Mouse (Mus musculus) midbrain, embryonic 11.5 days (tissue): Measurements from ENCODE around the gene Slc25a10. TPM values are rescaled to one million over a fixed set of nuclear protein-coding genes. Genes with fewer than 3 reads are reported as not detected.
A peak's percentile ranks its signal among the peaks of the same experiment; 100 is the strongest.

Experiments used
- ATAC-seq: fragments of 200-750 bp; cut with Nextera tagmentation; 2 replicates; pipeline ENCODE4 v1.8.0; 2017; ENCODE audit warnings: moderate TSS enrichment, moderate library complexity; ENCODE audit not compliant: low FRiP score
- DNase-seq: peaks from one replicate; pipeline ENCODE4 v3.0.0; 2015; ENCODE audit warnings: low spot score; ENCODE audit errors: missing footprints
- H3K27ac ChIP-seq: fragments of 300-500 bp; sonication (generic); 2 replicates; pipeline ENCODE4 v1.5.1; 2014; ENCODE audit warnings: low read depth, low read length
- H3K27me3 ChIP-seq: fragments of 300-500 bp; sonication (generic); 2 replicates; pipeline ENCODE4 v1.6.1; 2014; ENCODE audit warnings: mild to moderate bottlenecking, low read length, moderate library complexity, mixed read lengths; ENCODE audit not compliant: control insufficient read depth, insufficient read depth
- H3K36me3 ChIP-seq: fragments of 300-500 bp; sonication (generic); 2 replicates; pipeline ENCODE4 v1.6.1; 2014; ENCODE audit warnings: mild to moderate bottlenecking, low read length, moderate library complexity, mixed read lengths; ENCODE audit not compliant: control insufficient read depth, insufficient read depth
- H3K4me1 ChIP-seq: fragments of 300-500 bp; sonication (generic); 2 replicates; pipeline ENCODE4 v1.6.1; 2014; ENCODE audit warnings: low read length; ENCODE audit not compliant: control insufficient read depth, insufficient read depth
- H3K4me2 ChIP-seq: fragments of 300-500 bp; sonication (generic); 2 replicates; pipeline ENCODE4 v1.6.1; 2014; ENCODE audit warnings: mild to moderate bottlenecking, moderate library complexity
- H3K4me3 ChIP-seq: fragments of 300-500 bp; sonication (generic); 2 replicates; pipeline ENCODE4 v1.5.1; 2014; ENCODE audit warnings: low read depth, low read length
- H3K9ac ChIP-seq: fragments of 300-500 bp; sonication (generic); 2 replicates; pipeline ENCODE4 v1.6.1; 2014; ENCODE audit warnings: low read length
- H3K9me3 ChIP-seq: fragments of 300-500 bp; sonication (generic); 2 replicates; pipeline ENCODE4 v1.6.1; 2016; ENCODE audit warnings: low read length; ENCODE audit not compliant: control insufficient read depth
- WGBS: fragments of 180-500 bp; shearing (Covaris S2); extraction: QIAGEN DNeasy Blood & Tissue Kit; methylation state at CpG from one replicate; pipeline ENCODE4 v1.1.7; 2014; 5-methylcytosine and 5-hydroxymethylcytosine counted together
- polyA plus RNA-seq: library from polyadenylated mRNA; unstranded; fragments of >200 nt; fragmentation: Nextera tagmentation; extraction: Ambion mirVana; gene quantifications from 2 replicates; pipeline ENCODE4 v1.2.1, GENCODE M21; 2014

Gene Slc25a10
- polyA plus RNA-seq, 1 experiment from 2014 or later: 38.7 TPM

DNA sequence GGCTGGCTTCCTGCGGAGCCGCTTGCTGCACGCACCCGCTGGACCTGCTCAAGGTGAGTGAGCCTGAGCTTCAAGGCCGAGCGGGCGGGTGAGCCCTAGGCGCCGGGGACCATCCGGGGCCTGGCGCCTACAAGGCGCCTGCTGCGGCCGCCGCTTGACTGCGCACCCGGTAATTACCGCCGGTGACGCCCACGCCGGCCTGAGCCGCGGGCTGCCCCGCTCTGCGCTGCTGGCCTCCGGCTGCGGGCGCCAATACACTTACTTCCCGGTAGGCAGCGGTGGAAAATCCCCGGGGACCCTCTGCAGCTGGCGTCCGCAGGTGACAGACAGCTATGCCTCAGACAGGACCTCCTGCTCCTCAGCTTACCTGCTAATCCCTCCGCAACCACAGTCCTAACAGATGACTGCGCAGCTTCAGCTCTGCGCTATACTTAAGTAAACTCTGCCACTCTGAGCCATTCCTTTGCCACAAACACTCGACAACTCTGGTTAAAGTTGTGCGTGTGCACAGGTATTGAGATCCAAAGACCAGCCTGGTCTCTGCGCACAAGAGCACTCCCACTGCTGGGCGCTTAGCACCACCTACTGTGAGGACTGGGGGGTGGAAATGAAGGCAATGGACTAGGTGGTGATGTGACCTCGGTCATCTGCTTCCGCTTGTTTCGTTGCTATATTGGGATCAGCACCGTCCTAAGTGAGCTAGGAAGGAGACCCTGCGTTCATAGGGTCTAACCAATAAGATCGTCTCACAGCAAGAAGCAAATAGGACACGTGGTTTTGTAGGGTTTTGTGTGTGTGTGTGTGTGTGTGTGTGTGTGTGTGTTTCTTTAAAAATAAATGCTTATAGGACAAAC lies 611 bp downstream of the Slc25a10 start:
- Histone ChIP-seq H3K4me3 (peak overlapping the region; percentile 92), H3K27ac (peak overlapping the region; percentile 63), H3K9me3 (no peaks in the 10 kb centered on the region), H3K4me2 (peak overlapping the region; percentile 86), H3K36me3 (peaks cover 18% of the 10 kb centered on the region), H3K9ac (peak overlapping the region; percentile 80), H3K27me3 (no peaks in the 10 kb centered on the region), H3K4me1 (peaks cover 20% of the 10 kb centered on the region)
- ATAC-seq (peak; percentile 56), DNase-seq (peak; percentile 93)
- under 1% methylated on average over 48 of the region's 48 CpGs for WGBS

DNA sequence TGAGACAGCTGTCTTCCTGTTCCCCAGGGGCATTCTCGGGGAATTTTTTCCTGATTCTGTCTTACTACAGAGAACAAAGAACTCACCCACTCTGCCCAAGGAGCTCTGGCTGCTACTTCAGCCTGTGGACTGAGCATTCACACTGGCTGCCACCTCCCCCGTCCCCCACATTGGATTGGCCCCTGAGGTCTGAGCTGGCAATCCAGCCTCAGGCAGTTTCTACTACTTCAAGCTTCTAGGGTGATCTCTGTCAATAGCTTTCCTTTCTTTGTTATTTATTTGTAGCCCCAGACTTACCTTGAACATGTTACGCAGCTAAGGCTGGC lies 1.2 kb downstream of the Slc25a10 start:
- no peaks in the 10 kb centered on the region for H3K9me3 ChIP-seq
- peak overlapping the region; percentile 86 for H3K4me2 ChIP-seq
- H3K27ac ChIP-seq: no peak overlapping the region
- peak; percentile 88 for DNase-seq
- no peak for ATAC-seq
- peaks cover 14% of the 10 kb centered on the region; the same call in 1 of the 2 replicates for H3K36me3 ChIP-seq
- H3K9ac ChIP-seq: peak overlapping the region; percentile 53
- 32% methylated on average over 3 of the region's 3 CpGs for WGBS
- no peaks in the 10 kb centered on the region for H3K27me3 ChIP-seq
- peak overlapping the region; percentile 92 for H3K4me3 ChIP-seq
- peaks cover 20% of the 10 kb centered on the region for H3K4me1 ChIP-seq

DNA sequence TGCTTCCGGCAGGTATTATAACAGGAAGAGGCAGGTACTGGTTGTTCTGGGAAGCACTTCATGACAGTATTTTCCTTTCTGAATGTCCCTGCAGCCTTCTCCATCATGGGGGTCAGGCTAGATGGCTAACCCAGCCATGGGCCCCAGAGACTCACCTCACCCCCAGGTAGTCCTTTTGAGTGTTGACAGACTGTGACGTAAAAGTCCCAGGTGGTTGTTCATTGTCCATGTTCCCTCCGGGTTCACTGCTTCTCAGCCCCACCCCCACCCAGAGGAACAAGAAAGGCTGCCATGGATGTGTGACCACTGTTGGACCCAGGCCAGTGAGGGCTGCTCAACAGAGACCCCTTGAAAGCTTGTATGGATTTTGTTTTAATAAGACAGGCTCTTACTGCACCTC lies 1.7 kb downstream of the Slc25a10 start:
- Histone ChIP-seq H3K36me3 (peaks cover 9% of the 10 kb centered on the region; the same call in 1 of the 2 replicates), H3K4me3 (peak overlapping the region; percentile 92; the same call in 1 of the 2 replicates), H3K9me3 (no peaks in the 10 kb centered on the region), H3K4me2 (peak overlapping the region; percentile 86), H3K27me3 (no peaks in the 10 kb centered on the region), H3K27ac (no peak overlapping the region), H3K9ac (peak overlapping the region; percentile 53), H3K4me1 (peaks cover 20% of the 10 kb centered on the region)
- ATAC-seq (no peak), DNase-seq (no peak)
- 70% methylated on average over 3 of the region's 3 CpGs for WGBS

GRCm38 (mm10) chr11:120493911-120494310 lies 2.3 kb downstream of the Slc25a10 start:
- no peaks in the 10 kb centered on the region for H3K9me3 ChIP-seq
- 84% methylated on average over 3 of the region's 3 CpGs for WGBS
- H3K4me2 ChIP-seq: no peak overlapping the region
- DNase-seq (peak; percentile 57), ATAC-seq (no peak)
- H3K9ac ChIP-seq: no peak overlapping the region
- H3K27me3 ChIP-seq: no peaks in the 10 kb centered on the region
- H3K4me3 ChIP-seq: no peak overlapping the region
- H3K4me1 ChIP-seq: peaks cover 20% of the 10 kb centered on the region
- peaks cover 5% of the 10 kb centered on the region; the same call in 1 of the 2 replicates for H3K36me3 ChIP-seq
- H3K27ac ChIP-seq: no peak overlapping the region

DNA sequence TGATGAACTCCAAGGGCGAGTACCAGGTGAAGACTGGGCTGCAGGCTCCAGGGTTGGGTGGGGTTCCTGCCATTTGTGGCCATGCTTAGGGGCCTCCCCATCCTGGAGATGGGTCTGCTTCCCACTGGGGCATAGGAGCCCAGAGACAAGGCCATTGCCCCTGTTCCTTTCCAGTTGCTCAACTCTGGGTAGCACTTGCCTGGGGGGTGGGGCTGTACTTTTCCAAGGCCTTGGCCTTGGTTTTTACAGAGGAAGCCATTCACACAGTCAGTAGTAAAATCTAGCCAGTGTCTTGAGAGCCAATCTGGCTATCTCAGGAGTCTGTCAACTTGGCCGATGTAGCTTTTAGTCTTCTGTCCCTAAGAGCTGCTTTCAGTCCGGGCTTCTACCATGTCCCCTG lies 5.8 kb downstream of the Slc25a10 start:
- WGBS: 86% methylated on average over 3 of the region's 3 CpGs
- ATAC-seq (no peak), DNase-seq (no peak)
- no peak overlapping the region for H3K27ac ChIP-seq
- H3K4me1 ChIP-seq: peaks cover 9% of the 10 kb centered on the region
- no peak overlapping the region for H3K4me2 ChIP-seq
- H3K27me3 ChIP-seq: no peaks in the 10 kb centered on the region
- no peak overlapping the region for H3K9ac ChIP-seq
- peaks cover 3% of the 10 kb centered on the region; the same call in 1 of the 2 replicates for H3K36me3 ChIP-seq
- no peaks in the 10 kb centered on the region for H3K9me3 ChIP-seq
- H3K4me3 ChIP-seq: no peak overlapping the region

DNA sequence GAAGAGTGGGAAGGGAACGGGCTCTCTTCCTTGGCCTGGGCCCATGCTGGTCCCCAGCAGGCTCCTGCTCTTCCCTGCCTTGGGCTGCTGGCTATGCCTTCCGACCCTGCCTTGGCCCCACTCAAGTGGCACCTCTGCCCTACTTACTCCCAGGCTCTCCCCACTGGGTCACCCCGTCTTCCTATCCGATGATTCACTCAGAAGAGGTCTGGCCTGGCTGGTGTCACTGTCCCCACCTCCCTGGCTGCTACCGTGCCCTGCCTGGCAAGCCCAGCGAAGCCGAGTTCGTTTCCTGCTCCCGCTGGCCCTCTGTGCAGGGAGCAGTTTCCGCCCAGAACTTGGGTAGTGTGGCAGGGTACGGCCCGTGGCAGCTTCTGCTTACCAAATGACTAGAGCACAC lies 6.6 kb downstream of the Slc25a10 start:
- Histone ChIP-seq H3K4me3 (no peak overlapping the region), H3K27me3 (no peaks in the 10 kb centered on the region), H3K27ac (no peak overlapping the region), H3K9ac (no peak overlapping the region), H3K4me2 (no peak overlapping the region), H3K4me1 (peaks cover 4% of the 10 kb centered on the region), H3K36me3 (peaks cover 3% of the 10 kb centered on the region; the same call in 1 of the 2 replicates), H3K9me3 (no peaks in the 10 kb centered on the region)
- WGBS: 94% methylated on average over 12 of the region's 12 CpGs
- DNase-seq (no peak), ATAC-seq (no peak)

DNA sequence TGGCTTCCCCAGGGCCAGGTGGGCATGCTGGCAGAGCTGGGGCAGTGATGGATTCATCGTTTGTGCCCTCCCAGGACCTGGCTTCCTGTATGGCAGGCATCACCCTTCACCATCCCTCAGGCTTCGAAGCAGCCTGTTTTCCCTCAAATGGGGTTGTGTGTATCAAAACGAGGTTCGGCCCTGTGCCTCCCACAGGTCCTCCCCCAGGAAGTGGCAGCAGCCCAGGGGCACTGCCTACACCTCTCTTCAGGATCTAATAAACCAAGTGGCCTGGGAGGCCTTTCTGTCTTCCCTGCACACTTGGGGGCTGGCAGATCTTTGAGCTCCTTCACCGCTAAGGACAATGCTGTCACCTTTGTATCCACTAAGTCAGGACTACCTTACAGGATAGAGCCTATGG lies 7.3 kb downstream of the Slc25a10 start:
- WGBS: 96% methylated on average over 5 of the region's 5 CpGs
- no peaks in the 10 kb centered on the region for H3K9me3 ChIP-seq
- ATAC-seq: no peak
- H3K36me3 ChIP-seq: peaks cover 3% of the 10 kb centered on the region; the same call in 1 of the 2 replicates
- H3K27me3 ChIP-seq: no peaks in the 10 kb centered on the region
- H3K4me1 ChIP-seq: no peaks in the 10 kb centered on the region
- no peak overlapping the region for H3K9ac ChIP-seq
- no peak overlapping the region for H3K4me2 ChIP-seq
- no peak overlapping the region for H3K27ac ChIP-seq
- no peak for DNase-seq
- no peak overlapping the region for H3K4me3 ChIP-seq

DNA sequence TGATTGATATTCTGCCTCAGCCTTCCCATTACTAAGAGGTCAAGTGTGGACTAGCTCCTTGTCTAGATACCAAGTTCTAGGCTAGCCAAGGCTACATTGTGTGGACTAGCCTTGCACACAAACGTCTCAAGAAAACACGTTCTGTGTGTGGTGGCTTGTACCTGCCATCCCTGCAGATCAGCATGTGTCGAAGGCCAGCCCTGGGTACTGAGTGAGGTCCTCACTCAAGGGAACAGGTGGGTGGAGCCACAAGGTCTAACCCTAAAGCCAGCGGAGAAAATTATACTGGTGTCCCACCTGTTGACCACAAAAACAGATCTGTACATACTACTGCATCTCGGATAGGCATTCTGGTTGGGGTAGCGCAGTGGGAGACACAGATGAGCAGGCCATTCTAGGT lies 8.3 kb downstream of the Slc25a10 start:
- no peak for ATAC-seq
- DNase-seq: no peak
- no peaks in the 10 kb centered on the region; the same call in 1 of the 2 replicates for H3K36me3 ChIP-seq
- no peaks in the 10 kb centered on the region for H3K4me1 ChIP-seq
- no peak overlapping the region for H3K4me2 ChIP-seq
- no peak overlapping the region for H3K27ac ChIP-seq
- WGBS: 76% methylated on average over 6 of the region's 6 CpGs
- H3K9me3 ChIP-seq: no peaks in the 10 kb centered on the region
- H3K27me3 ChIP-seq: no peaks in the 10 kb centered on the region
- no peak overlapping the region for H3K9ac ChIP-seq
- no peak overlapping the region for H3K4me3 ChIP-seq

GRCm38 (mm10) chr11:120500357-120500756 lies 8.7 kb downstream of the Slc25a10 start:
- H3K27me3 ChIP-seq: no peaks in the 10 kb centered on the region
- DNase-seq (no peak), ATAC-seq (no peak)
- H3K4me1 ChIP-seq: no peaks in the 10 kb centered on the region
- H3K9me3 ChIP-seq: no peaks in the 10 kb centered on the region
- no peaks in the 10 kb centered on the region; the same call in 1 of the 2 replicates for H3K36me3 ChIP-seq
- 23% methylated on average over 3 of the region's 3 CpGs for WGBS
- no peak overlapping the region for H3K4me3 ChIP-seq
- H3K27ac ChIP-seq: no peak overlapping the region
- H3K4me2 ChIP-seq: no peak overlapping the region
- no peak overlapping the region for H3K9ac ChIP-seq
